Mouse (Mus musculus) kidney, adult 2 months (tissue): Measurements from ENCODE around the gene Prss28.

Experiments used
- CTCF ChIP-seq: fragments of 200-500 bp; conservative IDR thresholded peaks from 2 replicates; pipeline ENCODE4 v1.5.1; 2011; ENCODE audit warnings: low read depth, mild to moderate bottlenecking, control low read depth, low read length, moderate library complexity, mixed read lengths; ENCODE audit not compliant: insufficient read depth, insufficient read length
- POLR2A ChIP-seq: fragments of 200-500 bp; IDR thresholded peaks from one replicate; pipeline ENCODE4 v1.6.1; 2011; ENCODE audit warnings: low read depth, low read length, control low read depth

DNA sequence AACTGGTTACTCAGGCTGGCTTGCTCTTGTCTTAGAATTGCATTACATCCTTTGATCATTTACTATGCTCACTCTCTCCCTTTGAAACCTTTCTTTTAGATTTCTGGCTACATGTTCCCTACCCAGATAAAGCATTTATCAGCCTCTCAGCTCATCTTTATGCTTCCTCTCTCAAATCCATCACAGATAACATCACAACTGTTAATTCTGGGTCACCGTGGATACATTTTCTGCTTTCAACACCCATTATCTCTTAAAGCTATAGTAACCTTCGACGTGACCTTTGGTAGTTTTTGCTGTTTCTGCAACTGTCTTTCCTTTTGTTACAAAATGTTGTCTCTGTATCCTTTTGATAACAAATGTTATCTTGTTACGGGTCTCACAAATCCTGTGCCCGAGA, 15.0 kb upstream of the Prss28 start:
- TF ChIP-seq CTCF, result no peak
- no peak for TF ChIP-seq POLR2A
